Mouse (Mus musculus) neural tube, embryonic 10.5 days (tissue): Measurements from ENCODE around the gene Cnppd1.

ENCODE experiments used
- DNase-seq: peaks from one replicate; pipeline ENCODE4 v3.0.0-alpha.2; 2017; ENCODE audit warnings: low spot score; ENCODE audit errors: extremely low spot score

Gene Cnppd1

DNA sequence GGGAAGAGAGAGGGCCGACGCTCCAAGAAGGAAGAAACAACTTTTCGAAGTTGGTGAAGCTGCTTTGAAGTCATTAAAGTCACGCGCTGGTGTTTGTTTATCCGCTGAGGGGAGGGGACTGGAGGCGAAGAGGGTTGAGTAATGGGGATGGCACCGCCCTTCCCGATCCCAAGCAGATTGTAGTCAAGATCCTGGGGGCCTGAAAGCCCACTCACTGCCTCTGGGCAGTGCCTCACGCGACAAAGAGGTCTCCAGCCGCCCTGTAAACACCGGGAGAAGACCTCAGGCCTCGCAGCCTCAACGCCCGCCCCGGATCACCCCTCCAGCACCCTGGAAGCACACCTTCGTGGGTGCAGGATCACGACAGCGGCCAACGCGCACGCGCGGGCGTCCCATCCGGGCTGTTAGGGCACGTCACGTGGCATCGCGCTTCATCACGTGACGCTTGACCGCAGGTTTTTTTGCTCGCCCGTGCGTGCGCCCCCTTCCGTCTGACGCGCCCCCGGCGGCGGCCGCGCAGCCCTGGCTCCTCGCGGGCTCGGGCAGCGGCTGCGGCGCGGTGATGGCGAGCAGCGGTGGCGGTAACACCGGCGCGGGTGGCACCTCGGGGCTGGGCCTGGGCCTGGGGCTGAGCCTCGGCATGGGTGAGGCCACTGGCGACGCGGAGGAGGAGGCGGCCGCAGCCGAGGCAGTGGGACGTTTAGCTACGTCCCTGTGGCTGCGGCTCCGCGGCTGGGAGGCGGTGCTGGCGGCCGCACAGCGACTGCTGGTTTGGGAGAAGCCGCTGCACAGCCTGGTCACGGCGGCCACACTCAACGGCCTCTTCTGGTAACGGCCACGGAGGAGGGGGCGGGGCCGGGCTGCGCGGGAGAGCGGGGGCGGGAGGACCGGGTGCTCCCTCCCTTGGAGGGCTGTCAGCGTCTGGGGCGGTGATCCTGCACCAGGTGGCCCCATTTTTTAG is at the start of gene Cnppd1, which contains the start of gene Retreg2:
Gene Cnppd1, minus strand, starts transcription at position 411 of the 961 bp plus-strand sequence.
Gene Retreg2, plus strand, starts transcription at position 478 of the 961 bp plus-strand sequence.
- DNase-seq, result peak; percentile 99

DNA sequence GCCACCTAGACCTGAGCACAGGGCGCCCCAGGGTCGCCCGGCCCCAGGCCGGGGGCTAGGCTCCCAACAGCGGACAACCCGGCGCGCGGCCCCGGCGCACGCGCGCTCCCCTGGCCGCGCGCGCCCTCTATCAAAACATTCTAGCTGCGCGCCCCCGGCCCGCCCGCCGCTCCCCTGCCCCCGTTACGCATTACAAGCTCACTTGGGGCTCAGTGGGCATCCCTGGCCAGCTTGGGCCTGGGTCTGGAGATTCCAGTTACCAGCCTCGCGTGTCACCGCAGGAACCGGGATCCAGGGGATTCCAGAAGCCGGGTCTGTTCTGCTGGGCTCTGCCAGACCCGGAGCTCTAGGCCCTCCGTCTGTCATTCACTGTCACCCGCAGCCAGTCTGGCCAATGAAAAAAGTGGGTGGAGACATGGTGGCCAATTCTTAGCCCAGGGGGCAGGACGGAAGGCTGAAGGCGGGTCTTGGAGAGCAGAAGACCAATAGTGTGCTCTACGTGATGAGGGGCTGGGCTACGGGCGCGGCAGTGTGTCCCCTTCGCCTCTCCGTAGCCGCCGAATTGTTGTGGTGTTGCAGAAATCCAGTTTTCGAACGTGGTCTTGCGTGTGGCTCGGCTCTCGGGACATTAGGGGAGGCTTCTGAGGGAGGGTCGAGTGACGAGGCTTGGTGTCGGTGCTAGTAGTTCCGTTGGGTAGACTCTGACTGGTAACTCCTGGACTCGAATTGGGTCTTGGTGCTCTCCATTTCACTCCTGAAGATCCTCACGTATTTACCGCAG is 49.3 kb upstream of the Cnppd1 start, which contains the start of the genes Ankzf1 and Atg9a:
Gene Ankzf1, plus strand, starts transcription at position 530 of the 781 bp plus-strand sequence.
Gene Atg9a, minus strand, starts transcription at position 575 of the 781 bp plus-strand sequence.
- DNase-seq, result peak; percentile 91

GRCm38 (mm10) chr1:75191258-75191621 is 48.7 kb upstream of the Cnppd1 start:
- no peak for DNase-seq

GRCm38 (mm10) chr1:75190577-75190976 is 48.1 kb upstream of the Cnppd1 start:
- no peak for DNase-seq

- DNase-seq, result no peak
Observed at GRCm38 (mm10) chr1:75187914-75188483, 45.5 kb upstream of the Cnppd1 start.

- no peak for DNase-seq
Observed at GRCm38 (mm10) chr1:75187126-75187525, 44.6 kb upstream of the Cnppd1 start.

DNA sequence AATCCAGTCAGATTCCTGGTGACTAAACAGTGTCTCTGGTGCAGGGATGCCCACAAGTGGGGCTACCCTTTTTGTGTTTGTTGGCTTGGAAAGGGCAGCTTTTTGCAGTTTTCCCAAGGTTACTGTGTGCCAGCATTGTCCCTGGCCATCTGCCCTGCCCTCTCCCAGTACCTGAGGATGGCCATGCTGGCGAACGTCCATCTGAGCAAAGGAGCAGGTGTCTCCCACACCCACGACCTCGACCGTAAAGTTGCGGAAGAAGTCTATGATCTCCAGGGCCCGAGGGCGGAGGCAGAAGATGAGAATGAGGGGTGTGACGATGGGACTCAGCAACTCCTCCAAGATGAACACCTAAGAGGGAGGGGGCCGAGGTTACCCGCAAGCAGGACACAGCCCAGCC is 43.0 kb upstream of the Cnppd1 start:
- no peak for DNase-seq

DNA sequence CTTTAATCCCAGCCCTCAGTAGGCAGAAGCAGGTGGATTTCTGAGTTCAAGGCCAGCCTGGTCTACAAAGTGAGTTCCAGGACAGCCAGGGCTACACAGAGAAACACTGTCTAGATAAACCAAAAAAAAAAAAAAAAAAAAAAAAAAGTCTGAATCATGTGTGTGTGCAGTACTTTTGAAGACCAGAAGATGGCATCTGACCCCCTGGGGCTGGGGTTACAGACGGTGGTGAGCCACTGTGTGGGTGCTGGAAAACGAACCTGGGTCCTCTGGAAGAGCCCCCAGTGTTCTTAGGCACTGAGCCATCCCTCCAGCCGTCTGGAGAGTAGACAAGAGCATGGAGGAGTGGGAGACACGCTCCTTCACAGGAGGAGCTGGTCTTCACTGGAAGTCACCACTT is 39.6 kb upstream of the Cnppd1 start:
- DNase-seq, result no peak

- DNase-seq, result no peak
Observed at GRCm38 (mm10) chr1:75181377-75181870, 38.9 kb upstream of the Cnppd1 start.

- DNase-seq, result peak; percentile 17
Observed at GRCm38 (mm10) chr1:75180741-75181140, 38.2 kb upstream of the Cnppd1 start.

DNA sequence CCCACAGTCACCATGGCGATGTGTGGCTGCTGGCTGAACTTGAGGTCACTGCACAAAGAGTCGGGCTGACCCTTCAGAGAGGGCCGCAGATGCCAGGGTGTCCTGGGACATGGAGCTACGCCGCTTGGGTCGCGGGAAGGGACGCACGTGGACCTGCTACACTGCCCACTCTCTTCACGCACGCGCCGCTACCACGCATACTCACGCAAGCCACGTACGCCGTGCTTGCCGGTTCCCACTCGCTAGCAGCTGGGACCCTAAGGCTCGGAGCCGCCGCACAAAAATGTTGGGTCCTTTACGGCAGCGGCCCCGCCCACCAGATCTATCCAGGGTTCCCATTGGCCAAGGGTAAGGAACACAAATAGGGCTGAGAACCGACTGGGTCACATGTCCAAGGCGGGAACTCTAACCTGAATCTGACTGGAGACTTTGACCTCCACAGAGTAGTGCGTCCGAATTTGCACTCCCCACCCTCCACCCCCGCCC is 37.6 kb upstream of the Cnppd1 start, which contains the start of gene Abcb6:
Gene Abcb6, minus strand, starts transcription at position 288 of the 486 bp plus-strand sequence.
- DNase-seq, result peak; percentile 94

- DNase-seq, result no peak
Observed at GRCm38 (mm10) chr1:75179334-75180104, 37.0 kb upstream of the Cnppd1 start.

DNA sequence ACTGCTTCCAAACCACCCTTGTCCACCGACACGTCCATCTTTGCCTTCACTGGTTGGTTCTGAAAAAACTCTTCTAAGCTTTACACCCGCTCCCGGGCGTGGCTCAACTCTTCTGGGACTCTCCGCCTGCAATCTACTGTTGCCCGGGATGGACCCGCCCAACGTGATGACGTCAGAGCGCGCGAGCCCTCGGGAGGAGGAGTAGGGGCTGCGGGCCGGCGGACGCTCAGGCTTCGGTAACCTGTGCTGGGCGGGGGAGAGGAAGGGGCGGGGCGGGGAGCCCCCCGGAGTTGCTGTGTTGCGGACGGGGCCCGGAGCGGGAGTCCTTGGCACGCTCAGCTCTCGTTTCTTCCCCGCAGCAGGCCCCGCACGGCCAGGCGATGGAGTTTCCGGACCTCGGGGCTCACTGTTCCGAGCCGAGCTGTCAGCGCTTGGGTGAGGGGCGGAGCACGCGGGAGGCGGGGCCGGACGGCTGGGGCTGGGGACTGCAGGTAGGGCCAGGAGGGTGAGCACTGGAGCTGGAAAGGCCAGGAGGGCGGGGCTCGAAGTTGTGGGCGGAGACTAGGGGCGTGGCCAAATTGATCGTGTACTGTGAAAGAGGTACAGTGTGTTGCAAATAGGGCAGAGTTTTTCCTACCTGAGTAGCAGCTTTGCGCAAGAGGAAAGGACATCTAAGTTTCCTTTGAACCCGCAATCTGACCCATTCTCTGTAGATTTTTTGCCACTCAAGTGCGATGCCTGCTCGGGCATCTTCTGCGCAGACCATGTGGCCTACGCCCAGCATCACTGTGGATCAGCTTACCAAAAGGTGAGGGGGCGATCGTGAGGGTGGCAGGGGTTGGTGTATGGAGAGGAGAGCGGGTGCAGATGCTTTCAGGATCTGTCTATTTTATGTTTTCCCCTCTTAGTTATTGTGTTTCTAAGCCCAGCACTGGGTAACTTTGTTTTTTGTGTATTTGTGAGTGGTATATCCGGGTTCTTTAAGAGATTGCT is 26.3 kb upstream of the Cnppd1 start, which contains the start of gene Zfand2b:
Gene Zfand2b, plus strand, starts transcription at position 175 of the 993 bp plus-strand sequence.
- peak; percentile 98 for DNase-seq

DNA sequence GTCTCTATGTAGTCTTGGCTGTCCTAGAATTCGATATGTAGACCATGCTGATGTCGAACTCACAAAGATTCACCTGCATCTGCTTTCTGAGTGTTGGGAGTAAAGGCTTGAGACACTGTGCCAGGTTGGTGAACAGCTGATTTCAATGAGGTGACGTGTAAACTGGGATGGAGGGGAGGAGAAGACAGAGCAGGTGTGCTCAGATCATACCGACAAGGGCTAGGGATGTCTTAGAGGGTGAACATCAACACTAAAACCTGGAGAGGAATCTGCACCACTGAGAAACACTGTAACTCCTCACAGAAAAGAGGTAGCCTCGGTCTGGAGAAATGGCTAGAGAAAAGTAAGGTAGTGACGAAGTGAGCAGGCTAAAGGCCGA is 25.6 kb upstream of the Cnppd1 start:
- no peak for DNase-seq

DNA sequence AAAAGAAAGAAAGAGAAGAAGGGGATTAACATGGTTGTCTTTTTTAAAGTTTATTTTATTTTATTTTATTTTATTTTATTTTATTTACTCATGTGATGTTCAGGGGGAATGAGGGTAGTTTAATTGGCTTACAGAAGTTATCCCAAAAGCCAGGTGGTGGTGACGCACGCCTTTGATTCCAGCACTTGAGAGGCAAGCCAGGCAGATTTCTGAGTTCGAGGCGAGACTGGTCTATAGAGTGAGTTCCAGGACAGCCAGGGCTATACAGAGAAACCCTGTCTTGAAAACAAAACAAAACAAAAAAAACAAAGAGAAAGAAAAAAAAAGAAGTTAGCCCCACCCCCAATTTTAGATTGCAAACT is 17.7 kb upstream of the Cnppd1 start:
- no peak for DNase-seq

DNA sequence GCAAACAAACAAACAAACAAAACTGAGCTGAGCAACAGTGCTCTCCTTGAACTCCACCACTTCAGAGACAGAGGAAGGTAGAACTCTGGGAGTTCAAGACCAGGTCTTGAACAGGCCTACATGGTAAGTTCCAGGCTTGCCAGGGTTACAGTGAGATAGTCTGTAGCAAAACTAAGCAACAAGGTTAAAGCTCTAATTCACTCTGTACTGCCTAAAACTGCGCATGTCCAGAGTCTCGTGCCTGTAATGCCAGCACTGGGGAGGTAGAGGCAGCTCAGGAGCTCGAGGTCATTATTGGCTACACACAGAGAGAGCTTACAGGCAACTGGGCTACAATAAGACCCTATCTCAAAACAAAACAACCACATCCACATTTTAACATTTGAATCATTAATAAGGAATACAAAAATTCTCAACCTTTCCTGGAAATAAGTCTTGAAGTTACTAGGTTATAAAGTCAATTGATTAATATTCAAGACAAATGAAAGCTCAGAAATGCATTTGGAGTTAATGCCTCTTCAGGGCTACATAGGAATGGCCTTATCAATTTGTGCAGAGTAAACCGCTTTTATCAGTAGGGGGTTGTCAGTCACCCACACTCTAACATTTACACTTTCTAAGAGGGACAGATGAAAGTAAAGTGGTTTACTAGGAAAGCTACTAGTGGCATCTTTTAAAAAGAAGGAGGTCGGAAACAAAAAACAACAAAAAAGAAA is 17.2 kb upstream of the Cnppd1 start:
- DNase-seq, result no peak

- no peak for DNase-seq
Observed at GRCm38 (mm10) chr1:75158990-75159389, 16.5 kb upstream of the Cnppd1 start.

GRCm38 (mm10) chr1:75155837-75156236 is 13.3 kb upstream of the Cnppd1 start:
- DNase-seq, result no peak

- no peak for DNase-seq
Observed at GRCm38 (mm10) chr1:75148727-75149126, 6.2 kb upstream of the Cnppd1 start.
